ENCODE assay signal across 8 mouse cellular contexts in genomic region chr9:122865697-122866166, GRCm38 (mm10). TPM values are rescaled to one million over a fixed set of nuclear protein-coding genes. Genes with fewer than 3 reads are reported as not detected.
DNase-seq lines count a peak whose midpoint lies in the region; ATAC-seq and TF ChIP-seq lines count a peak whose summit lies in the region.

Zfp445 (minus strand) TSS chr9:122866006.

- peaks cover 9 to 11% of the 10 kb centered on the region in 2 experiments for H3K4me1 ChIP-seq in MEL (ENCODE audit: control insufficient read depth in 1 of 2, insufficient read depth in 2 of 2, low read length in 2 of 2)
- H3K4me1 ChIP-seq in cerebellum, adult 2 months (ENCODE audit: control insufficient read depth, insufficient read depth, low read length) = peaks cover 6% of the 10 kb centered on the region; the same call in 1 of the 2 replicates
- peaks cover 12% of the 10 kb centered on the region for H3K4me1 ChIP-seq in forebrain, postnatal 0 days (ENCODE audit: insufficient read depth)
- peaks cover 9% of the 10 kb centered on the region for H3K4me1 ChIP-seq in lung, embryonic 15.5 days

- peak; percentile 98 for ATAC-seq in forebrain, postnatal 0 days
- ATAC-seq in lung, embryonic 15.5 days (ENCODE audit: borderline replicate concordance, extremely low read depth, low FRiP score, low TSS enrichment) = peak; percentile 91; the same call in 1 of the 2 replicates

- no peak for TF ChIP-seq RAD21 in MEL (IDR thresholded peaks at IDR 0.05; ENCODE audit: low read depth, low read length)

- no peaks in the 10 kb centered on the region; a peak in 1 of 4 replicates for H3K27me3 ChIP-seq in MEL (ENCODE audit: control insufficient read depth in 1 of 2, insufficient read depth in 2 of 2, low read length in 2 of 2)
- H3K27me3 ChIP-seq in cerebellum, adult 2 months (ENCODE audit: control insufficient read depth, insufficient read depth, low read length) = no peaks in the 10 kb centered on the region
- no peaks in the 10 kb centered on the region for H3K27me3 ChIP-seq in forebrain, postnatal 0 days (ENCODE audit: insufficient read depth, low read length)
- H3K27me3 ChIP-seq in lung, embryonic 15.5 days = no peaks in the 10 kb centered on the region

- H3K9me3 ChIP-seq in MEL (replicated peaks; ENCODE audit: insufficient read depth, low read length) = no peaks in the 10 kb centered on the region
- H3K9me3 ChIP-seq in forebrain, postnatal 0 days (ENCODE audit: low read length) = 0 out of 2 replicates have a peak, but pooled peaks cover 6% of the 10 kb centered on the region
- H3K9me3 ChIP-seq in lung, embryonic 15.5 days = 0 out of 2 replicates have a peak, but pooled peaks cover 4% of the 10 kb centered on the region

- no peak for TF ChIP-seq EP300 in MEL (IDR thresholded peaks at IDR 0.05; ENCODE audit: low read depth in 1 of 2, low read length in 2 of 2)

- peak within 1 kb of the TSS; percentile 58 for H3K4me2 ChIP-seq in forebrain, postnatal 0 days (ENCODE audit: low read depth)
- peak within 1 kb of the TSS; percentile 66 for H3K4me2 ChIP-seq in lung, embryonic 15.5 days

- H3K36me3 ChIP-seq in MEL (ENCODE audit: control insufficient read depth in 1 of 2, insufficient read depth in 2 of 2, low read length in 2 of 2) = peaks cover 17 to 18% of the 10 kb centered on the region in 2 experiments
- H3K36me3 ChIP-seq in forebrain, postnatal 0 days (ENCODE audit: insufficient read depth) = peaks cover 18% of the 10 kb centered on the region
- H3K36me3 ChIP-seq in lung, embryonic 15.5 days = peaks cover 20% of the 10 kb centered on the region

- peak within 1 kb of the TSS; percentile 71 for H3K27ac ChIP-seq in MEL (ENCODE audit: control insufficient read depth, low read depth, low read length)
- peak within 1 kb of the TSS; percentile 42; the same call in 1 of the 2 replicates for H3K27ac ChIP-seq in cerebellum, adult 2 months (ENCODE audit: insufficient read depth, low read length)
- peak within 1 kb of the TSS; percentile 78 for H3K27ac ChIP-seq in forebrain, postnatal 0 days (ENCODE audit: low read depth, low read length)
- peak within 1 kb of the TSS; percentile 67 for H3K27ac ChIP-seq in lung, embryonic 15.5 days

- peak within 1 kb of the TSS; percentile 97 for H3K9ac ChIP-seq in MEL (ENCODE audit: control insufficient read depth, low read depth, low read length, poor library complexity, severe bottlenecking)
- H3K9ac ChIP-seq in forebrain, postnatal 0 days = peak within 1 kb of the TSS; percentile 76
- peak within 1 kb of the TSS; percentile 86 for H3K9ac ChIP-seq in lung, embryonic 15.5 days

- TF ChIP-seq POLR2A in MEL (IDR thresholded peaks at IDR 0.05; ENCODE audit: control insufficient read depth in 1 of 2, insufficient read depth in 1 of 2, low read depth in 1 of 2, low read length in 2 of 2, poor library complexity in 1 of 2) = peak; percentile 83 to 86
- TF ChIP-seq POLR2A in cerebellum, adult 2 months (IDR thresholded peaks at IDR 0.05; ENCODE audit: borderline replicate concordance, insufficient read depth, low read length) = peak; percentile 68; the same call in 1 of the 2 replicates

- peaks cover 34% of the 10 kb centered on the region for H3K79me2 ChIP-seq in MEL (ENCODE audit: control insufficient read depth, insufficient read depth, low read length, poor library complexity)

- TF ChIP-seq CTCF in MEL (IDR thresholded peaks at IDR 0.05 in 2 of 3, conservative IDR thresholded peaks at IDR 0.05 in 1 of 3; ENCODE audit: control insufficient read depth in 1 of 3, insufficient read depth in 1 of 3, low read depth in 2 of 3, low read length in 3 of 3, poor library complexity in 1 of 3, severe bottlenecking in 1 of 3) = no peak
- no peak for TF ChIP-seq CTCF in cerebellum, adult 2 months (IDR thresholded peaks at IDR 0.05; ENCODE audit: borderline replicate concordance, insufficient read depth, low read depth, low read length)
- TF ChIP-seq CTCF in forebrain, postnatal 0 days (IDR thresholded peaks at IDR 0.05; ENCODE audit: low read depth) = no peak

- H3K4me3 ChIP-seq in MEL (ENCODE audit: control insufficient read depth in 1 of 2, insufficient read depth in 1 of 2, low read depth in 2 of 2, low read length in 2 of 2) = peak within 1 kb of the TSS; percentile 97 to 99
- peak within 1 kb of the TSS; percentile 69 for H3K4me3 ChIP-seq in cerebellum, adult 2 months (replicated peaks; ENCODE audit: insufficient read depth, low read depth, low read length)
- H3K4me3 ChIP-seq in forebrain, postnatal 0 days (ENCODE audit: low read depth, low read length) = peak within 1 kb of the TSS; percentile 66
- peak within 1 kb of the TSS; percentile 76 for H3K4me3 ChIP-seq in lung, embryonic 15.5 days

- peak; percentile 94 for DNase-seq in MEL (ENCODE audit: low read depth, low spot score)
- peak; percentile 83 to 85 for DNase-seq in cerebellum, adult 2 months
- DNase-seq in forebrain, postnatal 0 days = peak; percentile 90
- peak; percentile 80 for DNase-seq in heart, postnatal 4 days
- peak; percentile 69 to 76 for DNase-seq in layer of hippocampus, adult 8-10 months (ENCODE audit: low spot score in 2 of 2)
- peak; percentile 65 for DNase-seq in ovary, adult 18-20 months (ENCODE audit: low spot score)
- peak; percentile 90 for DNase-seq in thymus, postnatal 0 days (ENCODE audit: low spot score)

- under 1% methylated on average over 34 of the region's 34 CpGs for WGBS in cerebellum, adult 2 months
- 1% methylated on average over 34 of the region's 34 CpGs for WGBS in forebrain, postnatal 0 days
- WGBS in lung, embryonic 15.5 days = under 1% methylated on average over 34 of the region's 34 CpGs

TF ChIP-seq in MEL, 35 proteins besides CTCF, POLR2A, EP300 and RAD21 (continues in another document):
- peak; percentile 88 for TF ChIP-seq ELF1 (IDR thresholded peaks at IDR 0.05; ENCODE audit: low read depth, low read length)
- no peak for TF ChIP-seq TAL1 (IDR thresholded peaks at IDR 0.05; ENCODE audit: low read length)
- TF ChIP-seq JUND (IDR thresholded peaks at IDR 0.05; ENCODE audit: low read depth, low read length) = no peak
- TF ChIP-seq HCFC1 (IDR thresholded peaks at IDR 0.05; ENCODE audit: low read depth, low read length) = peak; percentile 88
- peak; percentile 72; the same call in 1 of the 2 replicates for TF ChIP-seq TBP (IDR thresholded peaks at IDR 0.05; ENCODE audit: low read depth, low read length)
- no peak for TF ChIP-seq E2F4 (IDR thresholded peaks at IDR 0.05; ENCODE audit: borderline replicate concordance, low read depth, low read length)
- no peak for TF ChIP-seq USF2 (IDR thresholded peaks at IDR 0.05; ENCODE audit: borderline replicate concordance in 1 of 2, insufficient read depth in 1 of 2, low read depth in 1 of 2, low read length in 2 of 2)
- TF ChIP-seq ZC3H11A (IDR thresholded peaks at IDR 0.05; ENCODE audit: low read depth, low read length) = no peak
- no peak for TF ChIP-seq NRF1 (IDR thresholded peaks at IDR 0.05; ENCODE audit: insufficient read depth, low read depth, low read length, poor library complexity, severe bottlenecking)
- TF ChIP-seq MAX (IDR thresholded peaks at IDR 0.05; ENCODE audit: low read length) = 0 out of 2 replicates have a peak, but pooled peaks have one; percentile 26
- TF ChIP-seq MYB (IDR thresholded peaks at IDR 0.05; ENCODE audit: low read depth, low read length) = no peak
- peak; percentile 35; the same call in 1 of the 2 replicates for TF ChIP-seq GABPA (IDR thresholded peaks at IDR 0.05; ENCODE audit: low read depth, low read length)
- TF ChIP-seq RCOR1 (IDR thresholded peaks at IDR 0.05; ENCODE audit: low read depth, low read length) = no peak
- TF ChIP-seq POLR2AphosphoS2 (IDR thresholded peaks at IDR 0.05; ENCODE audit: low read length) = peak; percentile 80; the same call in 1 of the 2 replicates
- TF ChIP-seq BHLHE40 (IDR thresholded peaks at IDR 0.05; ENCODE audit: borderline replicate concordance, low read depth, low read length) = no peak
- TF ChIP-seq GATA1 (IDR thresholded peaks at IDR 0.05; ENCODE audit: low read depth, low read length) = no peak
- TF ChIP-seq UBTF (IDR thresholded peaks at IDR 0.05; ENCODE audit: borderline replicate concordance, insufficient read depth, low read depth, low read length) = no peak
- TF ChIP-seq TCF12 (IDR thresholded peaks at IDR 0.05; ENCODE audit: low read depth, low read length) = peak; percentile 58
- TF ChIP-seq ZMIZ1 (IDR thresholded peaks at IDR 0.05; ENCODE audit: low read depth, low read length) = no peak; the same call in 1 of the 2 replicates
- no peak for TF ChIP-seq ZNF384 (IDR thresholded peaks at IDR 0.05; ENCODE audit: low read depth, low read length)
- TF ChIP-seq SIN3A (IDR thresholded peaks at IDR 0.05; ENCODE audit: low read length) = peak; percentile 73
- 0 out of 2 replicates have a peak, but pooled peaks have one; percentile 16 for TF ChIP-seq ETS1 (IDR thresholded peaks at IDR 0.05; ENCODE audit: low read depth, low read length)
- no peak for TF ChIP-seq ZKSCAN1 (IDR thresholded peaks at IDR 0.05; ENCODE audit: low read depth, low read length)
- peak; percentile 63; the same call in 1 of the 2 replicates for TF ChIP-seq MXI1 (IDR thresholded peaks at IDR 0.05; ENCODE audit: low read depth, low read length)
- TF ChIP-seq CHD1 (IDR thresholded peaks at IDR 0.05; ENCODE audit: low read depth, low read length) = no peak
- TF ChIP-seq MEF2A (IDR thresholded peaks at IDR 0.05; ENCODE audit: extremely low read depth, insufficient replicate concordance, low read depth, low read length, poor library complexity, severe bottlenecking) = no peak
- no peak for TF ChIP-seq SMC3 (IDR thresholded peaks at IDR 0.05; ENCODE audit: low read depth, low read length)
- TF ChIP-seq CHD2 (IDR thresholded peaks at IDR 0.05; ENCODE audit: low read length) = no peak
- TF ChIP-seq MYC (IDR thresholded peaks at IDR 0.05; ENCODE audit: low read depth, low read length) = no peak
- no peak for TF ChIP-seq USF1 (IDR thresholded peaks at IDR 0.05; ENCODE audit: low read depth, low read length)
- no peak for TF ChIP-seq MAZ (IDR thresholded peaks at IDR 0.05; ENCODE audit: low read depth, low read length)

RNA-seq across cellular contexts. Expression of gene Zfp445, which starts in this region (rescaled TPM):
- 50.9 and 61.5 TPM in 2 replicates for total RNA-seq in MEL (2012; rRNA removed)
- polyA plus RNA-seq in MEL (2012; ENCODE audit: insufficient read depth in 1 of 2, insufficient read length in 2 of 2, low read depth in 1 of 2, low replicate concordance in 2 of 2, missing spikeins in 1 of 2) = 10 to 100 TPM; 25.4 to 45.5 TPM
- 158 and 183 TPM in 2 replicates for polyA plus RNA-seq in cerebellum, adult 2 months (2012; rRNA removed)
- total RNA-seq in forebrain, postnatal 0 days (2014; rRNA removed) = 124 and 155 TPM in 2 replicates
- 43.0 and 69.4 TPM in 2 replicates for polyA plus RNA-seq in forebrain, postnatal 0 days (2015; fragmentation: Nextera tagmentation; extraction: Ambion mirVana)
- 100 to 1,000 TPM; 100 to 102 TPM for total RNA-seq in heart, postnatal 4 days (2021)
- 100 to 1,000 TPM; 151 to 196 (median 188) TPM for total RNA-seq in layer of hippocampus, adult 8-10 months (2022)
- 65.6 and 67.1 TPM in 2 replicates for polyA plus RNA-seq in lung, embryonic 15.5 days (2015; fragmentation: Nextera tagmentation; extraction: Ambion mirVana)
- 32.5 and 36.0 TPM in 2 replicates for polyA plus RNA-seq in thymus, postnatal 0 days (2015; fragmentation: Nextera tagmentation; extraction: Ambion mirVana)

Comparison
In these comparisons a context has a peak if more than half of its experiments do, and no peak if none do; other contexts are left out.
1. Peak in every context shown above with its lines: DNase-seq, ATAC-seq, H3K4me3 ChIP-seq and H3K27ac ChIP-seq.